ENCODE assay signal across 11 mouse cellular contexts in genomic region chrX:35879703-35880102, GRCm38 (mm10). TPM values are rescaled to one million over a fixed set of nuclear protein-coding genes. Genes with fewer than 3 reads are reported as not detected.
DNase-seq lines count a peak whose midpoint lies in the region; ATAC-seq and TF ChIP-seq lines count a peak whose summit lies in the region.
"Had no signal": no experiment of that assay in that cellular context is flagged by ENCODE, and none has a peak within 500 bp of the region (broad histone marks: within the 10 kb centered on the region; RNA-seq: fewer than 3 reads in every experiment).

No protein-coding gene starts in this region.

- no peak overlapping the region for H3K27ac ChIP-seq in hindbrain, embryonic 14.5 days
- H3K27ac ChIP-seq in hindbrain, embryonic 10.5 days: no peak overlapping the region
- no peak overlapping the region for H3K27ac ChIP-seq in midbrain, postnatal 0 days (ENCODE audit: low read depth, low read length)
- H3K27ac ChIP-seq in midbrain, embryonic 15.5 days: no peak overlapping the region
- H3K27ac ChIP-seq: embryonic facial prominence, embryonic 13.5 days; heart, embryonic 13.5 days had no signal

- no peaks in the 10 kb centered on the region for H3K4me1 ChIP-seq in hindbrain, embryonic 14.5 days (replicated peaks; ENCODE audit: control insufficient read depth, insufficient read depth, low read length)
- H3K4me1 ChIP-seq in hindbrain, embryonic 10.5 days (replicated peaks): no peaks in the 10 kb centered on the region
- H3K4me1 ChIP-seq in midbrain, postnatal 0 days (ENCODE audit: insufficient read depth, low read length): no peaks in the 10 kb centered on the region
- no peaks in the 10 kb centered on the region for H3K4me1 ChIP-seq in midbrain, embryonic 15.5 days
- H3K4me1 ChIP-seq: embryonic facial prominence, embryonic 13.5 days; heart, embryonic 13.5 days had no signal

- 85% methylated on average over 1 of the region's 1 CpGs for WGBS in hindbrain, embryonic 14.5 days
- WGBS in hindbrain, embryonic 10.5 days: 57% methylated on average over 1 of the region's 1 CpGs
- 56% methylated on average over 1 of the region's 1 CpGs for WGBS in midbrain, postnatal 0 days
- WGBS in midbrain, embryonic 15.5 days: 50% methylated on average over 1 of the region's 1 CpGs

- DNase-seq in hindbrain, embryonic 14.5 days (ENCODE audit: low spot score): peak; percentile 41
- DNase-seq in hindbrain, embryonic 10.5 days (ENCODE audit: low spot score): no peak
- peak; percentile 47 for DNase-seq in midbrain, postnatal 0 days (ENCODE audit: low spot score)
- DNase-seq in adipocyte (ENCODE audit: low spot score): peak; percentile 15
- DNase-seq in thymus, postnatal 0 days (ENCODE audit: low spot score): peak; percentile 21
- DNase-seq in frontal cortex, adult 2 months (ENCODE audit: extremely low spot score in 1 of 2, low spot score in 1 of 2): no peak
- no peak for DNase-seq in ovary, adult 18-20 months (ENCODE audit: low spot score)
- DNase-seq: layer of hippocampus, adult 9-11 months had no signal

- H3K9ac ChIP-seq in hindbrain, embryonic 14.5 days: no peak overlapping the region
- H3K9ac ChIP-seq in midbrain, postnatal 0 days (replicated peaks; ENCODE audit: low read length, poor library complexity, severe bottlenecking): no peak overlapping the region
- H3K9ac ChIP-seq in midbrain, embryonic 15.5 days: no peak overlapping the region
- H3K9ac ChIP-seq: embryonic facial prominence, embryonic 13.5 days; heart, embryonic 13.5 days had no signal

- H3K9me3 ChIP-seq in hindbrain, embryonic 14.5 days (ENCODE audit: control insufficient read depth, low read length): no peaks in the 10 kb centered on the region
- H3K9me3 ChIP-seq in hindbrain, embryonic 10.5 days: no peaks in the 10 kb centered on the region
- no peaks in the 10 kb centered on the region for H3K9me3 ChIP-seq in midbrain, postnatal 0 days (ENCODE audit: low read length)
- H3K9me3 ChIP-seq in midbrain, embryonic 15.5 days: no peaks in the 10 kb centered on the region
- H3K9me3 ChIP-seq: embryonic facial prominence, embryonic 13.5 days; heart, embryonic 13.5 days had no signal

- TF ChIP-seq CTCF in midbrain, postnatal 0 days (IDR thresholded peaks at IDR 0.05): peak; percentile 63

- no peaks in the 10 kb centered on the region for H3K27me3 ChIP-seq in hindbrain, embryonic 14.5 days (ENCODE audit: control insufficient read depth, insufficient read depth, low read length)
- no peaks in the 10 kb centered on the region for H3K27me3 ChIP-seq in hindbrain, embryonic 10.5 days (ENCODE audit: insufficient read depth, poor library complexity, severe bottlenecking)
- H3K27me3 ChIP-seq in midbrain, postnatal 0 days (ENCODE audit: insufficient read depth, low read length): no peaks in the 10 kb centered on the region
- H3K27me3 ChIP-seq in midbrain, embryonic 15.5 days (replicated peaks): no peaks in the 10 kb centered on the region
- H3K27me3 ChIP-seq: embryonic facial prominence, embryonic 13.5 days; heart, embryonic 13.5 days had no signal

- H3K4me2 ChIP-seq in hindbrain, embryonic 14.5 days (replicated peaks): no peak overlapping the region
- no peak overlapping the region for H3K4me2 ChIP-seq in midbrain, postnatal 0 days (ENCODE audit: low read depth, low read length, poor library complexity, severe bottlenecking)
- no peak overlapping the region for H3K4me2 ChIP-seq in midbrain, embryonic 15.5 days
- H3K4me2 ChIP-seq: embryonic facial prominence, embryonic 13.5 days; heart, embryonic 13.5 days had no signal

- H3K36me3 ChIP-seq in hindbrain, embryonic 14.5 days (replicated peaks; ENCODE audit: control insufficient read depth, insufficient read depth): no peaks in the 10 kb centered on the region
- H3K36me3 ChIP-seq in hindbrain, embryonic 10.5 days: no peaks in the 10 kb centered on the region
- no peaks in the 10 kb centered on the region for H3K36me3 ChIP-seq in midbrain, postnatal 0 days (ENCODE audit: insufficient read depth, low read length)
- no peaks in the 10 kb centered on the region for H3K36me3 ChIP-seq in midbrain, embryonic 15.5 days (replicated peaks)
- H3K36me3 ChIP-seq: embryonic facial prominence, embryonic 13.5 days; heart, embryonic 13.5 days had no signal

- no peak overlapping the region for H3K4me3 ChIP-seq in hindbrain, embryonic 14.5 days (replicated peaks; ENCODE audit: low read length)
- no peak overlapping the region for H3K4me3 ChIP-seq in hindbrain, embryonic 10.5 days
- no peak overlapping the region for H3K4me3 ChIP-seq in midbrain, postnatal 0 days (ENCODE audit: low read depth, low read length)
- H3K4me3 ChIP-seq in midbrain, embryonic 15.5 days: no peak overlapping the region
- H3K4me3 ChIP-seq: embryonic facial prominence, embryonic 13.5 days; heart, embryonic 13.5 days had no signal

- ATAC-seq in hindbrain, embryonic 14.5 days (ENCODE audit: low FRiP score): no peak
- no peak for ATAC-seq in midbrain, postnatal 0 days (ENCODE audit: low FRiP score)
- no peak for ATAC-seq in midbrain, embryonic 15.5 days (replicated peaks)

RNA-seq across cellular contexts. Expression of gene Dock11, which starts 8.9 kb away (rescaled TPM):
- 20.0 and 20.2 TPM in 2 replicates for polyA plus RNA-seq in hindbrain, embryonic 14.5 days (2014; fragmentation: Nextera tagmentation; extraction: Ambion mirVana)
- polyA plus RNA-seq in hindbrain, embryonic 10.5 days (2016; fragmentation: Nextera tagmentation; extraction: Ambion mirVana): 18.1 and 18.2 TPM in 2 replicates
- total RNA-seq in midbrain, postnatal 0 days (2014; rRNA removed): 21.4 and 25.8 TPM in 2 replicates
- 4.4 and 5.6 TPM in 2 replicates for polyA plus RNA-seq in midbrain, postnatal 0 days (2015; fragmentation: Nextera tagmentation; extraction: Ambion mirVana)
- 12.0 and 13.9 TPM in 2 replicates for polyA plus RNA-seq in midbrain, embryonic 15.5 days (2015; fragmentation: Nextera tagmentation; extraction: Ambion mirVana)
- 15.8 and 17.3 TPM in 2 replicates for polyA plus RNA-seq in thymus, postnatal 0 days (2015; fragmentation: Nextera tagmentation; extraction: Ambion mirVana)
- 7.5 and 8.3 TPM in 2 replicates for polyA plus RNA-seq in frontal cortex, adult 2 months (2012; rRNA removed)

Comparison
In these comparisons a context has a peak if more than half of its experiments do, and no peak if none do; other contexts are left out.
1. DNase-seq: peak in hindbrain, embryonic 14.5 days (single experiment), midbrain, postnatal 0 days (single experiment), adipocyte (single experiment) and thymus, postnatal 0 days (single experiment); none in hindbrain, embryonic 10.5 days (single experiment), frontal cortex, adult 2 months (0 of 2) and ovary, adult 18-20 months (single experiment).